Mouse (Mus musculus): Measurements from ENCODE around the gene Dusp1.

Gene Dusp1

DNA sequence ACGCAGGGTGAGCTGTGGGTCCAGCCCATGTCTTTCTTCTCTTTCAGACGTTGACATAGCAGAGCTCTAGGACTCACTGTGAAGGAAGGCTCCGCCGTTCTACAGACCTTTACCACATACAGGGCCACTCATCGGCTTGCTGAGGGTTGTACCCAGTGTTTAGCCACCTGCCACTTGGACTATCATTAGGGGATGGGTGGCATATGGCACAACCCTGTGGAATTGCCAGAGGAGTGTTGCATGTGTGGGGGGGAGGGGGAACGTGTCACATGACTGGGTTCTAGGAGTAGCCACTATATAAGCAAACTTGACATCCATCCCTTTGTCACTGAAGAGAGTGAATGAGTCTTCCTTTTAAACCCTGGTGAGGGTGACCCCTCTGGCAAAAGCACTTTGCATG, 1.5 kb upstream of the Dusp1 start:
- in situ Hi-C loops (cut with MboI; ENCODE audit: low sequenced_read_pairs) = no loop called here

DNA sequence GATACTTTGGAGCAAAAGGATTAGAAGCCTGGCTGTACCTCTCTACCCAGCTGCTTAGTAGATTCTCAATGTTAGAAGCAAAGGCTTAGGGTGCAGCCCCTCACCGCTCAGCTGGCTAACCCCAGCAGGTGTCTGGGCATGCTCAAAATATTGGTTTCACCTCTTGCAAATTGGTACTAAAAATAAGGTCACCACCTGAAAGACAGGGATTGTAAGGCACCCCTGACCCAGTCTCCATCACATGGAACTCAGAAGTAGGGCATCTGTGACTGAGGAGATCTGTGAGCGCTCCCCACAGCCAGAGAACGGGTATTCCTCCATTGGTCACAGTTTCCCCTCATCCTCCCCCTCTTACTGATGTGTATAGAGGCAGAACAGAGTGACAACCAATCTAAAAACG, 364 bp upstream of the Dusp1 start:
- in situ Hi-C loops (cut with MboI; ENCODE audit: low sequenced_read_pairs) = no loop called here

DNA sequence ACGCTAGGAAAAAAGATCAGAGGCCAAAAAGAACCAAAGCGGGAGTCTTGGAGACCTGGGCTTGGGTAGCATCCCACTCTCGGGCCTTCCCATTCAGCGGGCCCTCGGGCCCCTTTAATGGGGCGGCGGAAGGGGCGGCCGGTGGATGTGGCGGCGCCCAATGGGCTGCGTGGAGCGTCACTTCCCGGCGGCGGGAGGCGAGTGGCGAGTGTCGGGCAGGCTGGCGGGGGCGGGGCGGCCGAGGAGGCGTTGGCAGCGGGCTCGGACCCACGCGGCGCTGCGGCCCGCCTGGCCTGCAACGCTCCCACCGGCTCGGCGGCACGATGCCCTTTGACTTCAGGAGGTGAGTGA, 663 bp downstream of the Dusp1 start, which contains the start of gene Ergic1:
Gene Ergic1, plus strand, starts transcription at position 200 of the 351 bp plus-strand sequence.
- in situ Hi-C loops (cut with MboI; ENCODE audit: low sequenced_read_pairs) = no loop called here

DNA sequence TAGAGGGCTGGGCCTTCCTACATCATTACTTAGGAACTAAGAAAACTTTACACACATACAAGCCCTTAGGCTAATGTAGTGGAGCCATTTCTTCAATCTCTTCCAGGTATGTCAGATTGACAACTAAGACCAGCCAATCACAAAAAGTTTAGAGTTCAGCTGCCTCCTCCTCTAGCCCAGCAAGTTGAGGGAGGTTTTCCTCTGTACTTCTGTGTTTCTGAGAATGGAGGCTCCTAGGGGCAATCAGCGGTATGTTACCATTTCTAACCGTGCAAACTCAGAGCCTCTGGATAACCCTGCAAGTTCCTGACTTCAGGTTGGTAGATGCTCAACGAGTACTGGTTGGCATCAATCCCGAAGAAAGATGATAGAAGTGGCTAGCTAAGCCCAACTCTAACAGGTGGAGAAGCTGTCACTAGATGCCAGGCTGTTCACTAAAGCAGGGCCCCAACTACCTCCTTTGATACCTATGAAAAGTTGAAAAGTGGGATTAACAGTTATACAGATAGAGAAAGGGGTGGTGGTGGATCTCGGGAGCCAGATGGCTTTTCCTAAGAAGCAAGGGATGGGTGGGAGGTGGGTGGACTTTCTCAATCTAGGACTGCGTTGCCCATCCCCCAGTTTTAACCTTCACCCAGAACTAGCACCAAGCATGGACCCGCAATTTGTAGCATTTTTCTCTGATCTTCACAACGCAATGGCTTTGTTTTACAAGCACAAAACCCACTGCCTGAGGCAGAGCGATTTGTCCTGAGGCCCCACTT, 1.2 kb downstream of the Dusp1 start:
- in situ Hi-C loops (cut with MboI; ENCODE audit: low sequenced_read_pairs) = no loop called here

DNA sequence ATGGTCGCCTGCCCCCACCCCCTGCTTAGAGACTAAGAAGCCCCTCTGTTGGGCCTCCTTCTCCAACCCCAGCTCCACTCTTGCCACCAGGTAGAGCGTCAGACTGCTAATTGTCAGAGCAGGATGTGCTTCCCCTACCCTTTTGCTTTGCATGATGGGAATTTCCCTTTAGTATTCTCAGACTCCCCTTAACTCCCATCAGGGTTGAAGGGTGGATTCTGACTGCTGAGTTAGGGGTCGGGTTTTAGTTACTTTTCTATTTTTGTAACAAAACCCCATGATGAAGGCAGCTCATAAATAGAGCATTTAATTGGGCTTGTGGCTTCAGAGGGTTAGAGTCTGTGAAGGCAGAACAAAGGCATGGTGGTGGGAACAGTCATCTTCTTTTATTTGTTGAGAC, 8.9 kb downstream of the Dusp1 start:
- in situ Hi-C loops (cut with MboI; ENCODE audit: low sequenced_read_pairs) = no loop called here

DNA sequence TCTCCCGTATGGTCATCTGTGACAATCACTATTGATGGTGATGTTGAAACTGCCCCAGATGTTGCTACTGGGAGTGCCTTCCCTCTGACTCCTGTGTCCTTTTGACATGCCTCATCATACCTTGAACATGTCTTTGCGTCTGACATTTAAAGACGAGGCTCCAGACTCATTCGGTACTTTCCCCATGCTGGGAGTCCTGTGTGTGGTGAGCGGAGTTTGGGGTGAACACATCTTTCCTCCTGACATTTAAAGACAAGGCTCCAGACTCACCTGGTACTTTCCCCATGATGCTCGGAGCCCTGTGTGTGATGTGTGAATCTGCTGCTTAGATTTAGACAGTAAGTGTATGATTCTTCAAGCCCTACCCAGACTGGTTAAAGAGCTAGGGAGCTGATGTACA, 10.8 kb downstream of the Dusp1 start:
- in situ Hi-C loops (cut with MboI; ENCODE audit: low sequenced_read_pairs) = no loop called here

DNA sequence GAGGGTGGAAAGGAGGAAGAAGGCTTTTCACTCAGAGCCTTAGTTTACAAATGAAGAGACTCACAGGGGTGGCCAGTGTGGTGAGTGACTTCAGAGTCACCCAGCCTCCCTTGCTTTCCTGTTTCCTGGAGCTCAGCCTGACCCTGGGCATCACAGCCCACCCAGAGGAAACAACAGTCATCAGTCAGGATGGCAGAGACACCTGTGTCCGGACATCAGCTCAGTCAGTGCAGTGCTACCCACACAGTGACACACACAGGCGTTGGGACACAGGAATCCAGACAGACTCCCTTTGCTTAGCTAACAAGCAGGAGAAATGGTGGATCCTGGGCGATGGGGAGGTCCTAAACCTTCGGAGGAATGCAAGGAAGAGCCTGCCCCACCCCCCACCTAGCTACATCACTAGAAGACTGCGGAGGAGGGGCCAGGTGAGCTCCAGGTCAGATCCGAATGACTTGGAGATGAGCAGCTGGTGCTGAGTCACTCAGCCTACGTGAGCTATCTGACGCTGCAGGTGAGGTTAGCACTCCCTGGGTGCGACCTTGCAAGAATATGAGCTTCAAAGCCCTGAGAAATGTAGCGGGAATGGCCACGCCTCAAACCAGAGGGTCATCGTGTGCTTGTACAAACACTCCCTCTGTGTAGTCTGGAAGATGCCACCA, 12.6 kb downstream of the Dusp1 start:
- in situ Hi-C loops (cut with MboI; ENCODE audit: low sequenced_read_pairs) = no loop called here

DNA sequence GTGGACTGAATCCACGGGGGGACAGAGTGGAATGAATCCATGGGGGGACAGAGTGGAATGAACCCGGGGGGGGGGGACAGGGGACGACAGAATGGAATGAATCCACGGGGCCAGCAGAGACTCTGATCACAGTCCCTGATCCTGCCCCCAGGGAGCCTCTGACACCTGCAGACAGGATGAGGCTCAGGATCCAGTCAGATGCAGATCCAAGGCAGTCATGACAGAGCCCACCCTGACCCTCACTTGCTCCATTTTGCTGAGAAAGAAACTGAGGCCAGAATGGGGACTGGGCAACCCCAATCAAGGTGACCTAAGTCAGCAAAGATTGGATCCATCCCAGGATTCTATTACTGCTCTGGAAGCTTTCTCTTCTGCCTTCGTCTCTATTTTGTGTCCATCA, 13.4 kb downstream of the Dusp1 start:
- in situ Hi-C loops (cut with MboI; ENCODE audit: low sequenced_read_pairs) = no loop called here

DNA sequence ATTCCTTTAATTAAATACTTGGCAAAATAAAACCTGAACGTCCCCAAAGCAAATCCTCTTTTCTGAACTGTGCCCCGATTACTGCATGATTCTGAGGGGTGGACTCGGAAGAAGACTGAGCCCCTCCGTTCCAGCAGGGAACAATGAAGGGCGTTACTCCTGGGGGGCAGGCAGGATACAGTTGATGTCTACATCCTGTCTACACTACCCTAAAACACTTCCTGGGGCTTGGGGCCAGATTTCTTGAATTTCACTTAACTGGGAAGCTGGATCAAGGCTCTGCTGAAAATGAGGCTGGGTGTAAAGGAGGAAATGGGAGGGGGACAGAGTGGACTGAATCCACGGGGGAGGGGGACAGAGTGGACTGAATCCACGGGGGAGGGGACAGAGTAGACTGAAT, 14.2 kb downstream of the Dusp1 start:
- in situ Hi-C loops (cut with MboI; ENCODE audit: low sequenced_read_pairs) = no loop called here

DNA sequence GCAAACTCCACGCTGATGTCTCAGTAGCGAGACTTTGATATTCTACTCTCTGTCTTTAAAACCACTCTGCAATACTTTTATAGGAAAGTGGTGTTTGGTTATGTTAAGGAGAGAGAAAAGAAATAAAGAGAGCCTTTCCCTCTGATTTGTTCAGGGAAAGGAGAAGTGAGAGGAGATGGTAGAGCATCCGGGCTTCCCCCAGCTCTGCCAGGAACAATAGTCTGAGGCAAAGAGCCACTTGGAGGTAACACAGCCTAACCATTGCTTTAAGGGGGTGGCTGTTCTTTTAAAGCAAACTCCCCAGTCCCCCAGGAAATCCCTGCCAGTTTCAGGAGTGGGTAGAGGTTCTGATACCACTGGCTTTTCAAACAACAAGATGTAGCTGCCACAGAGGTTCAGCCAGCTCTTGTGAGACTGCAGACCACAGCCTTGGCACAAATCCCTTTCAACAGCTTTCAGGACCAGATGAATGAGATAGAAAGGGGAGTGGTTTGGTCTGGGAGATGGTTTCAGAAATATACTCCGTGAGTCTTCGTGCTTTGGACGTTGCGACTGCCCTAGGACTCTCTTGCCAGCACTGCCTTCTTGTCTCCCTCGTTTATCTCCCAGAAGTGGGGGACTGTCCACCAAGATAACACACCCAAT, 17.5 kb downstream of the Dusp1 start:
- in situ Hi-C loops (cut with MboI; ENCODE audit: low sequenced_read_pairs) = no loop called here

DNA sequence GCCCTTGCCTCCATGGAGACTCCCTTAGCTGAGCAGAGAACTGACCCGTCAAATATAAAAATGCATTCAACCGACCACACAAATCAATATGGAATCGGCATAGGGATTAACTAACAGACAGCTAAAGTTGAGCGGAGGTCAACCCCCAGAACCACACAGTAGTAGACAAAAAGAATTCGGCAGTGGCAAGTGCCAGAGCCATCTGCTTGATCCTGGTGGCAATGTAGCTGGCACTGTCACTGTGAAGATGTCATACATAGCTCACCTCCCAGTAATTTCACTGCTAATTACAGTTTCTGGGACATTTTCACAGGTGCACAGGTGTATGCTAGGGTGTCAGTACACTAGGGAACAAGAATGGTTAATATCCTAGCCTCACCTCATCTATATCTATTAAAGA, 21.8 kb downstream of the Dusp1 start:
- in situ Hi-C loops (cut with MboI; ENCODE audit: low sequenced_read_pairs) = no loop called here

DNA sequence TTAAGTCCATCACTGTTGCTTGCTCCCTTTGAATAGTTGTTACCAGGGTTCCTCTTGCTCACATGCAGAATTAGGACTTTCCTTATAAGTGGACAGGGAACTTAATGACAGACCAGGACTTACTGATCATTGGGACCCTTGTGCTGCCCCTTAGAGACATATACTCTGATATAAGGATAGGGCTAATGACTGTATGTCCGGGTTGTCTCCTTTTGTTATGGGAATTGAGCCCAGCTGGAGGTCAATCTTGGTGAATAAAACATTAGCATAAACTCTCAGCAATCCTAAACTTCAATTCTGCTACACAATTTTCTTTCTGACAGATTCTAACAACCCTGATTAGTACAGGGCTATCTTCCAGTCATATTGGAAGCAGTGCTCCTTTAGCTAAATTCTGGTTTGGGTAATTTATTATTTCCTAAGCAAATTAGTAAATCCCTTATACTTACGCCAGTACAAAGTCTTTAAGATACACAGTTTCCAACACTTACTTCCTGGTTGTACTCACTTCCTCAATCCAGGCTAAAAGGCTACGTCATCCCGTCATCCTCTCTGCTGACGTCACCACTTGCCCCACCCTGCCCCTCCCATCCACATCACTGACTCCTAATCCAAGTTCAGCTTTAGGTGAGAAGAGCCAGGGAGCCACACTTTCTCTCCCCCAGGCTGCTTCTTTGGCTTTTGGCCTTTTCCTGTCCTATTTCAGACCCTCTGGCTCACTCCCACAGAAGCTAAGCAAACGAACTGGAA, 24.0 kb downstream of the Dusp1 start:
- in situ Hi-C loops (cut with MboI; ENCODE audit: low sequenced_read_pairs) = no loop called here

DNA sequence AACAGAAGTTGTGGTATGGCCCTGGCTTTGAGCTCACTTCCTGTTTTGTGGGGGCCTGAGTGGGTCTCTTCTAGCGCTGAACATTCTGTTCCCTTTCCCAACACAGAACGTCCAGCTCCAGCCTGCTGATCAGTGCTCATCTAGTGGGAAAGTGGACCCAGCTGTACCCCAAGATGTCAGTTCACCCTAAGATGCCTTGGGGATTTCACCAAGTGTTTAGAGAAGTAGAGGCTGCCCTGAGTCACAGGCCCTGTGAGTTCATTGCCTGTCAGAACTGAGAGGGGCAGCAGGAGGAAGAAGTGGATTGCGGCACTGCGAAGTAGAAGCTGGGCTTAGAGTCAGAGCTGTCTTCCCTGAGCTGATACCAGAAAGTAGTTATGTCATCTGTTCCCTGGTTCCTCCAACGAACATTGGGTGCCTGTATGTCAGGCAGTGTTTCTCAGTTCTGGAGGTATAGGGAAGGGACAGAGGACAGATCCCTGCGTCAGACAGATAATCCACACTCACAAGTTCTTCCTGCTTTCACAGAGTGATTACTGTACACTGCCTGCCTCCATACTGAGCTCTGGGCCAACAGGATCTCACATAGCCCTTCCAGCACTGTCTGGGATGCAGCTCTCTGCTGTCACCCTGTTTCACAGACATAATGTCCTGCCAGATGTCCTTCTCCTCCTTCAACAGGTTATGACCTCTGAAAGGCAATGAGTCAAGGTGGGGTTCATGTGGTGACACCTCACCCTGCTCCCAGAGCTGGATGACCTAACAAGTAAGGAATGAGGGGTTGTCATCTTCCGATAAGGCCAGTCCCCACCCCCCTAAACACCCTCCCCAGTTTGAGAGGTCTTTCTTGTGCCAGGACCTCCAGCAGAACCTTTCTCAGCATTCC, 26.4 kb downstream of the Dusp1 start:
- in situ Hi-C loops (cut with MboI; ENCODE audit: low sequenced_read_pairs) = no loop called here

DNA sequence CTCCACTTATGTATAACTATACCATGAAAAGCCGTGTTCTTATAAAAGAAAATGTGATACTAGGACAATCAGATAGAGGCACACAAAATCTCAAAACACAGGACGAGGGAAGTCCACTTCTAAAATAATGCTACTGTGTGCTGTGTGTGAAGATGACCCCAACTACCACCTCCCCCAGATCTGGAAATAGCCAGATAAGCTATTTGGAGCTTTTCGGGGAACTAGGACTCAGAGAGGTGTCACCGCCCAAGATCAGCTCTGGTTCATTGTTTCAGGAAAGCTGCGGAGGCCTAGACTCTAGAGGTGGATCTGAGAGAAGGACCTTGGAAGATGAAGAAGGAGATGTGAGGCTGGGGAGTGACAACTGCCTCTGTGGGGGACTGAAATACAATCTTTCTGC, 27.2 kb downstream of the Dusp1 start:
- in situ Hi-C loops (cut with MboI; ENCODE audit: low sequenced_read_pairs) = no loop called here

DNA sequence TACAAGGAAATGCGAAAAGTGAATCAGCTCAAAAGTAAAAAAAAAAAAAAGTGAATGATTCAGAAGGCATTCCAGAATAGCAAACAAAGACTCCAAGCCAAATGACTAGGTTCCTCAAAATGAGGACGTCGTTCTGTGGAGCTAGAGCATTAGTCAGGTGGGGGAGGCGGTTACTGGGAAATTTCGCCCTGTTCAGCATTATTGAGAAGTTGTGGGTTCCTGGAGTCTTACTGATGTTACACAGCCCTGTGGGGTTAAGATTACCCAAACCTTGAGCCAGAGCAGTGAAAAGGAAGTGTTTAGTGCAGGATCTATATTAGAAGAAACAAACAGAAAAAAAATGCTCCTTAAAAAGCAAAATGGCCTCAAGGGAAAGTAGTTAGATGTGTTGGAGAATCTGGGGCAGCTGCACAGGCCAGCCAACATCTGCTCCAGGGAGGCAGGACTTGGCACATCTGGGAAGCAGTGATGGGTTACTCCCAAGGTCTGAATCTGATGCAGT, 28.0 kb downstream of the Dusp1 start:
- in situ Hi-C loops (cut with MboI; ENCODE audit: low sequenced_read_pairs) = no loop called here

DNA sequence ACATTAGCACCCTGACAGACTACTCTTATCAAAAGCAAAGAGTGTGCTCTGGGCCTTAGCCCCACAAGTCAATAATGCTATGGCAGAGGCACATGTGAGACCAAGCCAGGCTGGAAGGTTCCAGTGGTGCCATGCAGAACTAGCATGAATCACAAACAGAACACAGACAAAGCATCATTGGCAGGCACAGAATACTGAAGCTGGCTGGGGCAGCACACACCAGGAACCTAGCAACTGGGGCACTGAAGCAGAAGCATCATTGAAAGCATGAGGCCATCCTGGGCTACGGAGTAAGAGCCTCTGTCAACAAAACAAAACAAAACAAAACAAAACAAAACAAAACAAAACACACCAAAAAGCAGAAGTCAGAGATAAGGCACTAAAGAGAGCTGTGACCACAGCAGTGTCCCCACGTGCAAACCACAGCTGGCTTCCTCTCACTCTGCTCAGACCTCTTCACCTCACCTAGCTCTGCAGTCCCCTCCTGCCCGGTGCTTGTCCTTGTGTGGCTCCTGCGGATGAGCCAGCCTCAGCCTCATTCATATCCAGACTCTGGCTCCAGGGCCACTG, 29.4 kb downstream of the Dusp1 start:
- in situ Hi-C loops (cut with MboI; ENCODE audit: low sequenced_read_pairs) = no loop called here

DNA sequence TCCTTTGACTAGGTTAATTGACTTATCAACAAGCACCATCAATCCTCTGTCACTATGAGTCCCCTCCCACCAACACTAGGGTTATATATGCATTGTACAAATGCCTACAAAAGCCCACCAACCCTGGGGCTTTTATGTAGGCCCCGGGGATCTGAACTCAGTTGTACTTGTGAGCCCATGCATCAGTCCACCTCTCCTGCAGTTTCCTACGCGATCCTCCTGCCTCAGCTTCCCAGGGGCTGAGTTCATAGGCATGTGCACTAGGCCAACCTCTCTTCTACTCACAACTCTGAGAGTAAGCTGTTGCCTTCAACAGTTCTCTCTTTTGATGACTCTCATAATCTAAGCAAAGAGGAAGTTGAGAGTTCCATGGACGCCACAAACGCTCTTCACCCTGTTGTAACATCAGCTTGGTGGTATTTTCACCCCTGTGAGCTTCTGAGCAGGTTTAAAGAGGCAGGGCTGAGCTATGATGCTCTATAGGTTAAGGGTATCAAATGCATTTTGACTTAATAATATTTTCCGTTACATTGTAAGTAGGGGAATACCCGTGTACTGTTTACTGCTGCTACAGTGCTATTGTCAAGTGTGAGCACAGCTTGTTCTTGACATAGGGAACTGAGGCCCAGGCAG, 30.4 kb downstream of the Dusp1 start:
- in situ Hi-C loops (cut with MboI; ENCODE audit: low sequenced_read_pairs) = no loop called here

DNA sequence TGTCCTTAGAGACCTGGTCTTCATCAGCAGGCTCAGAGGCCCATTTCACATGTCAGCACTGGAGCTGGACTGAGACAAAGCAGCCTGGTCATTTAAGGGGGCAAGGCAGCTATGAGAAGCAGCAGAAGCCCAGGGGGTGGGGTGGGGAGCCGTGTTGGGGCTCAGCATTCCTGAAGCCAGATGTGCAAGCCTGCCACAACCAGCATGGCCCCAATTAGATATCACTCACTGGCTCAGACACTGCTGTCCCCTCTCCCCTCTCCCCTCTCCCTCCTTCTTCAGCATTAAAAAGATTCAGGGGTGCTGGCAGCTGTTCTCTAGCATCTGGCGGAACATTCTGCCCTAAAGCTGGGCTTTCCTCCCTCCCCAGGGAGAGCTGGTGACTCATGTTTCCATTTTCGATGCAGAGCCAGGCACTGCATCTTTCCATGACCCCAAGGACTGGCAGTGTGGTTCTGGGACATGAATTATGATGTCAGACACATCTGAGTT, 31.3 kb downstream of the Dusp1 start:
- in situ Hi-C loops (cut with MboI; ENCODE audit: low sequenced_read_pairs) = no loop called here

DNA sequence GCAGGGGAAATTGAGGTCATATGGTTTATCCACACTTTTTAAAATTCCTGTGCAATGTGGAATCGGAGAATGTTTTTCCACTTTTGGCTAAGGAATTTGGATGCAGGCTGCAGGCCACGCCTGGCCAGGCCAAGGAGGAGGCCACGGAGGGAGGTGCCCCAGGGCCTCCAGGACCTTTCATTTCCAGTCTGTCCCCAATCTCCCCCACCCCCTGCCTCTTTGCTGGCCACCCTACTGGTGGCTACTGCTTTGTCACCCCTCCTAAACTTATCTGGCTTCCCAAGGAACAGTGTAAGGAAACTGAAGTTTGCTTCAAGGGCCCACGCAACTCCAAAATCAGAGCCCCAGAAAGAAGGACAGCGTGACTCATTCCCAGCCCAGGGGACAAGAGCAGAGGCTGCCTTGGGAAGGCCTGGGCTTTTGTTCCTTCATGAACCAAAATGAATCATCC, 32.1 kb downstream of the Dusp1 start:
- in situ Hi-C loops (cut with MboI; ENCODE audit: low sequenced_read_pairs) = no loop called here
